Mouse (Mus musculus) limb, embryonic 11.5 days (tissue): ENCODE measurements at regions not wholly inside any gene's neighbourhood (a gene's known extent, or its start where the extent isn't known, plus 50 kb on each side); places are given as distances from the start of the nearest gene placed in this dataset.

Experiments used
- ATAC-seq: fragments of 200-750 bp; cut with Nextera tagmentation; 2 replicates; pipeline ENCODE4 v1.8.0; 2017; ENCODE audit warnings: low read depth; ENCODE audit not compliant: insufficient number of reproducible peaks, low FRiP score, low TSS enrichment
- DNase-seq: peaks from one replicate; pipeline ENCODE4 v3.0.0-alpha.2; 2015; ENCODE audit warnings: low spot score
- H3K27ac ChIP-seq: fragments of 300-500 bp; sonication (generic); replicated peaks from 2 replicates; pipeline ENCODE4 v1.5.1; 2014; ENCODE audit warnings: low read depth, mild to moderate bottlenecking, low read length
- H3K27me3 ChIP-seq: fragments of 300-500 bp; sonication (generic); 2 replicates; pipeline ENCODE4 v1.6.1; 2014; ENCODE audit warnings: mild to moderate bottlenecking, low read length, mixed read lengths; ENCODE audit not compliant: control insufficient read depth, insufficient read depth
- H3K36me3 ChIP-seq: fragments of 300-500 bp; sonication (generic); 2 replicates; pipeline ENCODE4 v1.6.1; 2014; ENCODE audit warnings: mild to moderate bottlenecking, low read length, moderate library complexity, mixed read lengths; ENCODE audit not compliant: control insufficient read depth, insufficient read depth
- H3K4me1 ChIP-seq: fragments of 300-500 bp; sonication (generic); 2 replicates; pipeline ENCODE4 v1.6.1; 2014; ENCODE audit warnings: low read length, mixed read lengths; ENCODE audit not compliant: control insufficient read depth, insufficient read depth
- H3K4me2 ChIP-seq: fragments of 300-500 bp; sonication (generic); 2 replicates; pipeline ENCODE4 v1.6.1; 2014; ENCODE audit warnings: low read depth, mild to moderate bottlenecking, moderate library complexity; ENCODE audit not compliant: severe bottlenecking
- H3K4me3 ChIP-seq: fragments of 300-500 bp; sonication (generic); 2 replicates; pipeline ENCODE4 v1.5.1; 2014; ENCODE audit warnings: low read depth, low read length
- H3K9ac ChIP-seq: fragments of 300-500 bp; sonication (generic); 2 replicates; pipeline ENCODE4 v1.6.1; 2014; ENCODE audit warnings: mild to moderate bottlenecking, low read length
- H3K9me3 ChIP-seq: fragments of 300-500 bp; sonication (generic); 2 replicates; pipeline ENCODE4 v1.6.1; 2016; ENCODE audit warnings: low read length; ENCODE audit not compliant: control insufficient read depth
- WGBS: fragments of 180-500 bp; shearing (Covaris S2); extraction: QIAGEN DNeasy Blood & Tissue Kit; methylation state at CpG from one replicate; pipeline ENCODE4 v1.1.7; 2014; 5-methylcytosine and 5-hydroxymethylcytosine counted together

DNA sequence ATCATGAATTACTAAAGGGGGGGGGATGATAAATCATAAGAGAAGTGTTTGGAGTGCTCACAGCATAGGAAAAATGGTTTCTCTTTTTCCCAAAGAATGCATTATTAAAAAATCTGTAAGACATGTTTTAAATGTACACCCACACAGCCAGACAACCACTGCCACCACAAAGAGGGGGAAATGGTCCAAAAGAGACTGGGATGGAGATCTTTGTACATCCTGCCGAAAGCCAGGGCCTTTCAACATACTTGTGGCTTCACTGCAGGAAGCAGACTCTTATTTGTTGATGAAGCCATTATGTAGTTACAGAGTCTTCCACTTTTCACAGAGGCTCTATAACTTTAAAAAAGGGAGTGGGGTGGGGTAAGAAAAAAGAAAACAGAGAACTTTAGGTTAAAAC is 96.8 kb upstream of the Epha3 start:
- WGBS, result 78% methylated on average over 1 of the region's 1 CpGs
- no peaks in the 10 kb centered on the region for H3K4me1 ChIP-seq

DNA sequence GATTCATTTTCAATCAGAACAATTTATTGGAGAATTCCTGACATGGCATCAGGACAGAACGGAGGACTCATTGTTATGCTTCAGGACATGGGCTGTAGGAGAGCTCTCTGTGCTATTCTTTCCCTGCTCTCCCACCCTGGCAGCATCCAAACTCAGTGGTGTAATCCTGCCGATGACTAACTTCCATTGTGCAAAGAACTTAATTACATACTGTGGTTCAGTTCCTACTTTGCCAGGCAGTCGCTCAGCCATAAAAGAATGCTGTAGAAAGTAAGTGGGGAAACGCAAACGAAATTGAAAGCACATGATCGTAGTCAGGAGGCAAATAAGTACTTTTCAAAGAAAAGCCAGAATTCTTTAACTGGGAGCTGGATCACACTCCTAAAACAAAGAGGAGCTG is 94.2 kb upstream of the Epha3 start:
- peak; percentile 42 for DNase-seq
- WGBS, result 21% methylated on average over 6 of the region's 6 CpGs
- peak; percentile 65; the same call in 1 of the 2 replicates for ATAC-seq
- Histone ChIP-seq H3K9me3 (no peaks in the 10 kb centered on the region), H3K36me3 (no peaks in the 10 kb centered on the region), H3K9ac (no peak overlapping the region), H3K27ac (no peak overlapping the region), H3K4me2 (peak overlapping the region; percentile 7; the same call in 1 of the 2 replicates), H3K27me3 (no peaks in the 10 kb centered on the region), H3K4me1 (no peaks in the 10 kb centered on the region), H3K4me3 (no peak overlapping the region)

More for the DNA sequence above, 96.8 kb upstream of the Epha3 start:
- H3K9me3 ChIP-seq, result no peaks in the 10 kb centered on the region
- no peaks in the 10 kb centered on the region for H3K36me3 ChIP-seq
- ATAC-seq (no peak), DNase-seq (no peak)
- no peak overlapping the region for H3K9ac ChIP-seq
- no peak overlapping the region for H3K4me3 ChIP-seq
- H3K4me2 ChIP-seq, result no peak overlapping the region
- H3K27me3 ChIP-seq, result no peaks in the 10 kb centered on the region
- H3K27ac ChIP-seq, result no peak overlapping the region

GRCm38 (mm10) chr16:63925195-63925594 is 61.2 kb upstream of the Epha3 start:
- H3K27me3 ChIP-seq, result no peaks in the 10 kb centered on the region
- H3K27ac ChIP-seq, result no peak overlapping the region
- no peak for DNase-seq
- H3K4me3 ChIP-seq, result no peak overlapping the region
- 81% methylated on average over 3 of the region's 3 CpGs for WGBS
- no peaks in the 10 kb centered on the region for H3K4me1 ChIP-seq
- no peaks in the 10 kb centered on the region for H3K9me3 ChIP-seq
- H3K36me3 ChIP-seq, result no peaks in the 10 kb centered on the region
- no peak for ATAC-seq
- no peak overlapping the region for H3K4me2 ChIP-seq
- no peak overlapping the region for H3K9ac ChIP-seq

GRCm38 (mm10) chr16:63921146-63921545 is 57.2 kb upstream of the Epha3 start:
- ATAC-seq (no peak), DNase-seq (no peak)
- Histone ChIP-seq H3K4me3 (no peak overlapping the region), H3K4me1 (no peaks in the 10 kb centered on the region), H3K36me3 (no peaks in the 10 kb centered on the region), H3K27ac (no peak overlapping the region), H3K4me2 (no peak overlapping the region), H3K9ac (no peak overlapping the region), H3K9me3 (no peaks in the 10 kb centered on the region), H3K27me3 (no peaks in the 10 kb centered on the region)
- WGBS, result 87% methylated on average over 7 of the region's 7 CpGs
